Mouse (Mus musculus) urinary bladder, postnatal 10 days (tissue): Measurements from ENCODE around the gene Gm11487.
"Not testable (repeated sequence)": the region's sequence is repeated elsewhere in the genome, so short reads cannot be mapped to it uniquely, and the experiment has no call there.

Source experiments
- DNase-seq: peaks from one replicate; pipeline ENCODE4 v3.0.0; 2022; ENCODE audit warnings: low spot score

Gm11487 gene

DNA sequence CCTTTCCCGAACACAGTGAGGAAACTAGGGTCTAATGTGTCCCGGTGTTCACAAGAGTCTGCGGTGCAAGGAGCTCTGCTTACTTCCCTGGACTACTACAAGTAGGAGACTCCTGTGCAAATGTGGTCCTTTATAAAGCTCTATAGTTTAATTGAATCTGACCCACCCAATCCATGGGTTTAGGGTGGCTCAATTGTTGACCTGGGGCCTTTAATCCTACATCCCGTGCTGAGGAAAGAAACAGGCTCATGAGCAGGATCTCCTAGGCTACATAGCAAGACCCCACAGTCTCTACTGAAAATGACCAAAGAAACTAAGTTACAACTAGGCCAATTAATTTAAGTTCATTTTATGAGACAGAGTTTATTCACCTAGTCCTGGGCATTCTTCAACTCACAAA, at the start of gene Gm11487:
TSS of gene Gm11487 (minus strand) at position 101 of the 400 bp plus-strand sequence.
- not testable (repeated sequence) for DNase-seq

- DNase-seq: no peak
Observed at GRCm38 (mm10) chr4:73444715-73445114, 39.8 kb upstream of the Gm11487 start.

- no peak for DNase-seq
Observed at GRCm38 (mm10) chr4:73442568-73442967, 37.7 kb upstream of the Gm11487 start.

DNA sequence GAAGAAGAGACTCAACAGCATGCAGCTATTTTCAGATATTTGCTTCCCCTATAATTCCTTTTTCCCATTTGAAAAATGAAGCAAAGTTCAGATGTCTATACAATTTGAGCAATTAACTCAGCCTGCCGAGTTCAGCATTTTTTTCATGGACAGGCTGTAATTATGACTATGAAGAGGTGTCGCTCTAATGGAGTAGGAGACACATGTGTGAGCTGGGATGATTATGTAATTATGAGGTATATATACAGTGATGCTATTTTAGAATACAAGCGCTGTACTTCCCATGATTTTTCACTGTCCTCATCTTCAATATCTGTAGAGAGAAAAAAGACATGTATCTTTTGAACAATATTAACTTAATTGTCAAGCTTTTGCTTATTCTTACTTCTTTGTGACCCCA, 21.0 kb upstream of the Gm11487 start:
- DNase-seq: no peak

GRCm38 (mm10) chr4:73423049-73423448, 18.2 kb upstream of the Gm11487 start:
- DNase-seq: no peak

DNA sequence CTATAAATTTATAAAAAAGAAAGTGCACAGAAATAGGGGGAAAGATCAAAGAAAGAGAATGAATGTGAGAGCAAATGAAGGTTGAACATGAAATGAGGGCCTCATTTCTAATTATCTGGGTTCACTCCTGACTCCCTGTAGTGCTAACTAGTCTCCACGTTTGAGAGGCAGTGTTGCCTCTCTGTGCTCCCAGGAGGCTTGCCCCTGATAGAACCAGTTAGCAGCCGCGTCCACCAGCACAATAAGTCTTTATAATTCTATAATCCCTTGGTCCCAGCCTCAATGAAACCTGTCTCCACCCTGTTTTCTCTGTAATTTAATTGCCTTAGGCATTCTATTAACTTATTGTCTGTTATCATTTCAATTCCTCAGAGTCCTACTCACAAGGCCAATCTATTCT, 38.3 kb downstream of the Gm11487 start:
- DNase-seq: no peak
